Mouse (Mus musculus): ENCODE measurements around the gene Pex1.
"Not testable (repeated sequence)": the region's sequence is repeated elsewhere in the genome, so short reads cannot be mapped to it uniquely, and the experiment has no call there.

Pex1 gene

DNA sequence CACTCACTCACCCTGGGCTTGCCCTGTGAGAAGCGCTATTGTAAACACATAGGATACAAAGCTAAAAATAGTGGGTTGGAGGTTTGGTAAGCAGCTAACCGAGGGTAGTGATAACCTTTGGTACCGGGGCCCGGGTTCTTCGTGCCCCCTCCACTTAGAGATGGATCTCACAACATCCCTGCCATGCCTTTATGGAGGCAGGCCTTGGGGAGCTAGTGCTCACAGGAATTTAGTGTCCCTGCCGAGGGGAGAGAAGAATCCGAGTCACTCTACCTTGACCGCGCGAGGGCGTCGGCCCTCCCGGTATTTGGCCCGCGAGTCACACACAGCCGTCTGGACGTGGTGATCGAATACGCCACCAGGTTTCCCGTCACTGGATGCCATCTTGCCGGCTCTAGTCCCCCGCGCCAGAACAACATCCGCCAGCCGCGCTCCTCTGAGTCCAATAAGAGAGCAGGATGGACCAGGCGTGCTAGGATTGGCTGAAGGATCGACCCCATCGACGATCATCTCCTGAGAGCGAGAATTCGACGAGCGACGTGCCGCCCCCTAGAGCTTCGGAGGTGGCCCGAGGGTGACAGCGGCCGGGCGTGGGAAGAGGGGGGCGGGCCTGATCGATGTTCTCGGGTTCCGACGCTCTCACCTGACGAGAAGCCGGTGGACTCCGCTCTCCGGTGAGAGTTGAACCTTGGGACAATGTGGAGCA is at the start of gene Pex1:
Pex1 (plus strand) TSS at position 374 of the 706 bp plus-strand sequence.
- DNase-seq, result peak; percentile 94

GRCm38 (mm10) chr5:3546226-3546625 is 49.6 kb upstream of the Pex1 start:
- no peak for DNase-seq

- no peak for DNase-seq
Observed at GRCm38 (mm10) chr5:3551481-3551880, 44.4 kb upstream of the Pex1 start.

DNA sequence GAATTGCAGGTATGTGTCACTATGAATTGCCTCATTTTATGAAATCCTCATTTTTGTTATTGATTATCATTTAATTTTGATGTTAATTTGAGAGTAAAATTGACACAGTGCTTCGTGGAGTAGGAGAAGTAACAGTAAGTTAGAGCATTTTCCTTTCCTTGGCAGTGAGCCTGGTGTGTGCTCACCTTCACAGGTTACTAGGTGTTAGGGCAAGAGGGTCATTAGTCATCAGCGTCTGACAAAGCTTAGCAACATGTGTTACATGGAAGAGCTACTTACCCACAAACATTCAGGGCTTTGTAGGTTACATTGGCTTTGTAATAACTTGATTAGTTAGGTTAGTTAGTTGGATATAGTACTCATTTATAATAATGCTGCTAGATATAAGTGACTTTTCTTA is 41.7 kb upstream of the Pex1 start:
- DNase-seq, result no peak

DNA sequence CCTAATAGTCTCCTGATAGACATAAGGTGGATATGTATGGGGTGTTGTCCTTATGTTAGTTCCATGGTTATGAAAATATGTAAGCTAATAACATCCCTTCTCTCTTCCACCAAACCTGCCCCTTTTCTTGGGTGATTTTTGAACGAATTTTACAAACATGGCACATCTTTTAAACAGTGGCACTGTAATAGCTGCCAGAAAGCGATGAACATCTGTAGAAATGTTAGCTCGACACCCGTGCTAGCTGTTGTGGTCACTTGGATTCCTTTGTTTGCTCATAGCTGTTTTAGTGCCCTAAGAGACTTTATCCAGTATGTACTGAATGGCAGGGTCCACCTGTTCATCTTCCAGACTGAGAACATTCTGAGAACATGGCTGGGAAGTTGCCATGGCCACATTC is 24.6 kb upstream of the Pex1 start, which contains the start of gene 1700109H08Rik:
1700109H08Rik (plus strand) TSS at position 301 of the 400 bp plus-strand sequence.
- no peak for DNase-seq

- DNase-seq, result no peak
Observed at GRCm38 (mm10) chr5:3574825-3575224, 21.0 kb upstream of the Pex1 start.

GRCm38 (mm10) chr5:3577939-3578338 is 17.9 kb upstream of the Pex1 start:
- no peak for DNase-seq

- no peak for DNase-seq
Observed at GRCm38 (mm10) chr5:3579066-3579465, 16.8 kb upstream of the Pex1 start.

DNA sequence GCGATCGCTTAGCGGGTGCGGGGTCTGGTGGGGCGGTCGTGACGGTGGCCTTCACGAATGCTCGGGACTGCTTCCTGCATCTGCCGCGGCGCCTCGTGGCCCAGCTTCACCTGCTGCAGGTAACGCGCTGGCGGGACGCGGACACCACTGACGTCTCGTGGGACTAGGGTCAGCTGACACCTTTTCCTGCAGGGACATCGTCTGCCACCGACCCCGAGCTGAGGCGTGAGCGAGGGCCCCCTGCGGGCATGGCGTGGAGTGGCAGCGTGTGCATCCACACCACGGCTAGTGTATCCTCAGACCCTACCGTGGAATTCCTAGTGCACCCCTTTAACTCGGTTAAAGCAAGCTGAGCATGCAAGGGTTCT is 517 bp downstream of the Pex1 start, which contains the start of gene Rbm48:
Rbm48 (minus strand) TSS at position 187 of the 368 bp plus-strand sequence.
- DNase-seq, result peak; percentile 87

GRCm38 (mm10) chr5:3597171-3597570 is 1.3 kb downstream of the Pex1 start:
- no peak for DNase-seq

DNA sequence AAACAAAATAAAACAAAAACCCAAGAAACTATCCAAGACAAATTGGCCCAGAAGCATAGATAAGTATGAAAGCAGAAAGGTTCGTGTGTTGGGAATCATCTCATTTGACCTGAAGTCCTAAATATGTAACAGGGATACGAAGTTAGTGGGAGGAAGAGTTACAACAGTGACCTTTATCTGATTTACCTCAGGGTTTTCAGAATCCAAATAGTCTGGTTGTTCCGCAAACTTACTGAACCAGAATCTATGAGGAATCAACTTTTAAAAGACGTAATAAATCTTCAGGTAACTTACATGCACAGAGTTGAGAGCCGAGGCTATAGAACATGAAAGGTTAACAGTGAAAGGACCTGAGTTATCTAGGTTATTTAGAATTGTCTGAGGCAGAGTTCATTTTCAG is 2.9 kb downstream of the Pex1 start:
- no peak for DNase-seq

- DNase-seq, result no peak
Observed at GRCm38 (mm10) chr5:3600298-3600697, 4.4 kb downstream of the Pex1 start.

DNA sequence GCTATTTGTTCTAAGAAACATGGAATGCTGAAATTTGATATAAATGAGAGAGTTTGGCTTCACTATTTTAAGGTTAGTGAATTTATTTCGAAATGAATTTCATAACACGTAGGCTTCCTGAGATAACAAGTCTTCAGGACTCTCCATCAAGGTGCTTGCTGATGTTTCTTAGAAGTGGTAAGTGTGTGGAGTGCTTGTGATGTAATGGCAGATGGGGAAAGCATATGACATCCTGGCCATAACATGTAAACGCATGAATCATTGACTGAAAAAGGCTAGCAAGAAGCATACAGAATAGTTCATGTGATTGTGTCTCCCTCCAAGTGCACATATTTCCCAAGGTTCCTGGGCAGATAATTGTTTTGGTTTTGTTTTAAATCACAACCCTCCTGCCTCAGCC is 4.9 kb downstream of the Pex1 start:
- DNase-seq, result no peak

DNA sequence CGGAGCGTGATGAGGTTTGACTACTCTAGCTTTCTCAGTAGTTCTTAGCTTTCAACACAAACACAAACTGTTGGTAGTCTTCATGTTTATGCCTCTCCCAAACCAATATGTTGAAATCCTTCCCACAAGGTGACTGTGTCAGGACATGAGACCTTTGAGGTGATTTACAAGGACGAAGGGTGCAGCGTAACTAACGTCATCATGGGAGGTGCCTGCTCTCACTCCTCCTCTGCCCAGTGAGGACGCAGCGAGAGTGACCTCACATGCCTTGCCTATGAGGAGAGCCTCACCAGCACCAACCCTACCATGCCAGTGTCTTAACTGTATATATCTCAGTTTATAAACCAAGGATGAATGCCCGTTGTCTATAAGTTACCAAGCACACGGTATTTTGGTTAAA is 11.2 kb downstream of the Pex1 start:
- no peak for DNase-seq

DNA sequence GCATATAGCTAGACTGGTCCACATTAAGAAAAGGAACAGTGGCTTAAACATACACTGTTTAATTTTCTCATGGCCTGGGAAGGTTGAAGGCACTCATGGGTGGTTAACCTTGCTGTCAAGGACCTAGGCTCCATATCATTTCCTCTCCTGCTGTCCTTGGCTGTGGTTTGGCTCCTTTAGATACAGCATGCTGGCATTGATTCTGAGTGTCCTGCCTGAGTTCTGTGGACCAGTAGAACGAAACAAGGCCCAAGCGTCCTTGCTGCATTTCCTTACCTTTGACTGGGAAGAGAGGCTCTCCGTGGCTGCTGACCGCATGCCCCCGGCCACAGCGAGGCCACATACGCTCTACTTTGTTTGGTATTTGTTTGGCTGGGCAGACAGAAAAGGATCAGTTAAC is 13.4 kb downstream of the Pex1 start:
- no peak for DNase-seq

DNA sequence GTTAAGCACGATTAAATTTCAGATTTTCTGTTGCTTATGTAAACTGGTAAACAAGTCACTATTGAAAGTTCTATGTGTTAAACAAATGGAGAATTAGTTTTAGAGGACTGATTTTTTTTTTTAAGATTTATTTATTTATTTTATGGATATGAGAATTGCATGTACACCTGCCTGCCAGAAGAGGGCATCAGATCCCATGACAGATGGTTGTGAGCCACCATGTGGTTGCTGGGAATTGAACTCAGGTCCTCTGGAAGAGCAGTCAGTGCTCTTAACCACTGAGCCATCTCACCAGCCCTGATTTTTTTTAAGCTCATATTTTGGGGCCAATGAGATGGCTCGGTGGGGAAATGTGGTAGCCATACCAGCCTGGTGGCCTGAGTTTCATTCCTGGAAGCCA is 16.0 kb downstream of the Pex1 start:
- DNase-seq, result not testable (repeated sequence)

DNA sequence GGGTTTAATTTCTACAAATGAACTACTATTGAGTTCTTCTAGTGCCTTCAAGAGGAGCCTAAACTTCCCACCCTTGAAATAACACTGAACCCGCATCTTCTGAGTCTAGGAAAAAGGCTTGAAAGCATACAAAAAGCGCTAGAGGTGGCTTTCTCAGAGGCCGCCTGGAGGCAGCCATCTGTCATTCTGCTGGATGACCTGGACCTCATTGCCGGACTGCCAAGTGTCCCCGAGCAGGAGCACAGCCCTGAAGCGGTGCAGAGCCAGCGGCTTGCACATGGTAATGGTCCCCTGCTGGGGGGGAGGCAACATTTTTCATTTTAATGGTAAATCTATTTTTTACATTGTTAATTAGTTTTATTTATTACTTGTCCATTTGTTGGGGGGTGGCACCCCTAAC is 24.6 kb downstream of the Pex1 start:
- peak; percentile 83 for DNase-seq

DNA sequence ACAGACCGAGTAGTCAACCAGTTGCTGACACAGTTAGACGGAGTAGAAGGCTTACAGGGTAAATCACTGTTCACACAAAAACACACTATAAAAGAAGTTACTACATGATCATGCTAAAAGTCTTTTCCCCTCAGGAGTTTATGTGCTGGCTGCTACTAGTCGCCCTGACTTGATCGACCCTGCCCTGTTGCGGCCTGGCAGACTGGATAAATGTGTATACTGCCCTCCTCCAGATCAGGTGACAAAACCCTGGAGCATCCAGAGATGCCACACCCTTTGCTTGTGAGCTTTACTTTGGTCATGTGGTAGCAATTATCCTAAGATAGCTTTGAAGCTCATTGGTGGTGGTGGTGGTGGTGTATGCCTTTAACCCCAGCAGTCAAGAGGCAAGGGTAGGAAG is 34.2 kb downstream of the Pex1 start:
- DNase-seq, result no peak

DNA sequence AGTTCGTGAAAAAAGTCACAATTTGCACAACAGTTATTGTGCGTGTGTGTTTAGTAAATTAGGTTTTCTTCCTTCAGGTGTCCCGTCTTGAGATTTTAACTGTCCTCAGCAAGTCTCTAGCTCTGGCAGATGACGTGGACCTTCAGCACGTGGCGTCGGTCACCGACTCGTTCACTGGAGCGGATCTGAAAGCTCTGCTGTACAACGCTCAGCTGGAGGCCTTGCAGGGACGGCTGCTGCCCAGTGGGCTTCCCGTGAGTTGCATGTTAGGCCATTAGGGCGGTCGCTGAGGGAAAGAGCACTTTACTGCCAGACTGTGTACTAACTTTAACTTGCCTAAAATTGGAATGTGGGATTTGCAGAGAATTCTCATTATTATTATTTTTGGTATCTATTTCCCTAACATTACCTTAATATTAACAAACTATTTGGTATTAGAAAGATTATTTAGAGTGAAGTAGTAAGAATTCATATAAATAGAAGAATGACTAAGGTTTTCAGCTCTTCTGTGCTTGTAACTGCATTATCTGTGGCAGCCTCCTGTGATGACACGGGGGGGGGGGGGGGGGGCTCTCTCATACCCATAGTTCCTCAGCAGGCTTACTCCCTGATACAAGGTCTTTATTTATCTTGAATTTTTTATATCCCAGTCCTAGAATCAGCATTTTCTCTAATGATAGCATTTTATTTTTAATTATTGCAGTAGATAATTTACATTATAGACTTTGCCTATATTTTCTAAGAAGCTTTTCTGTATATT is 35.8 kb downstream of the Pex1 start:
- DNase-seq, result no peak

DNA sequence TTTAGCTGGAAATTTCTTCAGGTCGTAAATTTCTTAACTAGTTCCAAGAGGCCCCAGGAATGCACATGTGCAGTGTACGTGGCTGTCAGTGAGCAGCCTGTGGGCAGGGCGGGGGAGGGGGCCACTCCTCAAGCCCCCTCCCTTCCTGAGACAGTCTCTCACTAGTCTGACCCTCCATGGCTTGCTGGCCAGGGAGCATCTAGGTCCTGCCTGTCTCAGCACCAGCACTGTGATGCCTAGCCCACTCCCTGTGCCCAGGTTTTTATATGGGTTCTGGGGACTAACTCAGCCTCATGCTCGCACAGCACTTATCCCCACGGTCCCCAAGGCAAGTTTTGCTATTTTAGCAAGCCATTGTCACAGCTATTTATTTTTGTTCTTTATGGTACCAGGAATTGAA is 36.4 kb downstream of the Pex1 start:
- no peak for DNase-seq

GRCm38 (mm10) chr5:3633315-3633714 is 37.4 kb downstream of the Pex1 start:
- no peak for DNase-seq

DNA sequence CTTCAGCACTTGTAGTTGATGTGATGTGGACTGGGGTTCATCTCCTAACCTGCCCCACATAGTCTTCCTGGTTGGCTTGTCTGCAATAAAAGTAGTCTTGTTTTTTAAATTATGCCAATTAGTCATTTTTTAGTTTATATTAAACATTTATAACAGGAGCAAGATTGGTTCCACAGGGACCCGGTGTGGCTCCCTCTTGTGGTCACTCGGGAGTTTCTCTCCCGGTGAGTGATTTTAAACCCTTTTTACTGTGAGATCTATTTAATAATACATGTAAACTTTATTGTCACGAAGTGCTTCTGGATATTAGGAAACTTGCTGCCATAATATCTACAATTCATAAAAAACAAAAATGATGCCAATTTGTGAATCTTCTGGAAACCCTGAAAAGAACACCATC is 38.1 kb downstream of the Pex1 start:
- DNase-seq, result no peak

GRCm38 (mm10) chr5:3635286-3635685 is 39.4 kb downstream of the Pex1 start:
- no peak for DNase-seq

GRCm38 (mm10) chr5:3644621-3645020 is 48.8 kb downstream of the Pex1 start:
- no peak for DNase-seq

DNA sequence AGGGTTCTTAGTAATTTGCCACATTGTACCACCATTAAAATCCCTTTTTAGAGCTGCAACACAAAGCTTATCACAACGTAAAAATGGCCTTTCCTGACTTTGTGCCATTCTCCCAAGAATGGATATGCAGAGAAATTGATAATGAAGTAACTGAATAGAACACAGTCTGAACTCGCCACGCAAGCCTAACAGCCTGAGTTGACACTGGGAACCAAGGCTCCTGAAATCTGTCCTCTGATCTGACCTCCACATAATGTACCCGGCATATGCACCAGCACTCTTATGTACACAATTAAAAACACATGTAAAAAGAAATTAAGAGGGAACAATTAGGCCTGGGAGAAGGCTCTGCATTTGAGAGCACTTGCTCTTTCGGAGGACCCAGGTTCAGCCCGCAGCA is 49.5 kb downstream of the Pex1 start:
- no peak for DNase-seq
